Mouse (Mus musculus): ENCODE results near the gene Tfap2c. TPM values are rescaled to one million over a fixed set of nuclear protein-coding genes. Genes with fewer than 3 reads are reported as not detected.
A peak's percentile ranks its signal among the peaks of the same experiment; 100 is the strongest.

Gene Tfap2c
- polyA plus RNA-seq, 1 experiment from 2014 or later: 4.5 TPM

DNA sequence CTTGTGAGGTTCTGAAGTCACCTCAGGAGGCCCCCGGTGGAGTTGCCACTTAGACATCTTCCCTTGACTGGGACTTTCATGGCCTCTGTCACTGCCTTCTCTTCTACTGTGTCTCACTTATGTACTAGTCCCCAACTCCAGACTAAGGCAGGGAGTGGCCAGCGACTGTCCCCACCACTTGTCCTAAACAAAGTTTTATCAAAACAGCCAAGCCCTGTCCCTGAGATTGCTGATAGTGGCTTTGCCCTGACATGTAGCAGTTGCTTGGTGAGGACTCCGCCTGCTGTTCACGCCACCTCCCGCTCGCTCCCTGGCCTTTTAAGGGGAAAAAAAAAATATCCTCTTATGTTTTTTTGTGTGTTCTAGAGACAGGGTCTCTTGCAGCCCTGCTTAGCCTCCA is 35.9 kb downstream of the Tfap2c start:
- H3K36me3 ChIP-seq: no peaks in the 10 kb centered on the region
- ATAC-seq (ENCODE audit: insufficient number of reproducible peaks, insufficient read depth, low FRiP score, low TSS enrichment, low read depth): no peak
- no peaks in the 10 kb centered on the region for H3K4me1 ChIP-seq (replicated peaks)
- H3K4me2 ChIP-seq: no peak overlapping the region
- H3K27ac ChIP-seq: no peak overlapping the region
- no peaks in the 10 kb centered on the region for H3K9me3 ChIP-seq
- no peak overlapping the region for H3K9ac ChIP-seq (replicated peaks)
- 73% methylated on average over 6 of the region's 6 CpGs for WGBS
- no peak overlapping the region for H3K4me3 ChIP-seq (replicated peaks)
- no peaks in the 10 kb centered on the region; the same call in 1 of the 2 replicates for H3K27me3 ChIP-seq

DNA sequence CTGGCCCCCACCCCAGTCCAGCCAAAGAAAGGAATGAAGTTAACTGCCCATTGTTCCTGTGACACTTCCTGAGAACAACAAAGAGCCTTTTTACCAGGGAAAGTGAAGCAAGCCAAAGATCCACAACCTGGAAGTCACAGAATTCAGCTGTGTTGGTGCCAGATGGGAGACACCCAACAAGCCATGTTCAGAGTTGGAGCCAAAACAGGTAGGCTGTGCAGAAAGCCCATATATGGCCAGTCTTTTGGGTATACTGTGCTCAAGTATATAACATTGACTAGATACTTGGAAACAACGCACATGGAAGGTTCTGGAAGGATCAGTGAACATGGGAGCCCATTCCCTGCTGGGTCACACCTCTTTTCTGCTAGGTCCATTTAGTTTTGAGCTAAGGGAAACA is 39.7 kb downstream of the Tfap2c start:
- ATAC-seq (ENCODE audit: insufficient number of reproducible peaks, insufficient read depth, low FRiP score, low TSS enrichment, low read depth): no peak
- Histone ChIP-seq H3K27ac (no peak overlapping the region), H3K27me3 (no peaks in the 10 kb centered on the region; the same call in 1 of the 2 replicates), H3K9ac (replicated peaks) (no peak overlapping the region), H3K4me2 (no peak overlapping the region), H3K36me3 (no peaks in the 10 kb centered on the region), H3K9me3 (no peaks in the 10 kb centered on the region), H3K4me1 (replicated peaks) (no peaks in the 10 kb centered on the region), H3K4me3 (replicated peaks) (no peak overlapping the region)
- WGBS: 93% methylated on average over 1 of the region's 1 CpGs

DNA sequence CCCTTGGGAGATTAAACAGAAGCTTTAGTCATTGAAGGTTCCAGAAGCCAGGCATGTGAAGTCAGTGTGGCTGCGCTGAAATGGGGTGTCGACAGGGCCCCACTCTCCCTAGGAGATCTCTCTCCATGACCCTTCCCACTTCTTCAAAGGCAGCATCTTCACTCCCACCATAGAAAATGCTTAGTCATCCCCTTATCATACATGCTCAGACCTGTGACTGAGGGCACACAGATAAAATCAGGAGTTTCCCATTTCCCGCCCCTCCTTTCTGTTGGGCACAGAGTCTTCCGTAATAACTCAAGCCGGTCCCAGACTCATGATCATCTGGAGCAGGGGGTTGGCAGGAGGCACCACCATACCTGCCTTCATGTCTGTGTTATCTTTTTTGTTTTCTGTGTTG is 41.4 kb downstream of the Tfap2c start:
- Histone ChIP-seq H3K4me3 (replicated peaks) (no peak overlapping the region), H3K4me1 (replicated peaks) (peaks cover 5% of the 10 kb centered on the region; the same call in 1 of the 2 replicates), H3K9ac (replicated peaks) (no peak overlapping the region), H3K27me3 (no peaks in the 10 kb centered on the region), H3K4me2 (no peak overlapping the region), H3K27ac (no peak overlapping the region), H3K36me3 (no peaks in the 10 kb centered on the region), H3K9me3 (no peaks in the 10 kb centered on the region)
- 84% methylated on average over 5 of the region's 5 CpGs for WGBS
- ATAC-seq (ENCODE audit: insufficient number of reproducible peaks, insufficient read depth, low FRiP score, low TSS enrichment, low read depth): no peak

DNA sequence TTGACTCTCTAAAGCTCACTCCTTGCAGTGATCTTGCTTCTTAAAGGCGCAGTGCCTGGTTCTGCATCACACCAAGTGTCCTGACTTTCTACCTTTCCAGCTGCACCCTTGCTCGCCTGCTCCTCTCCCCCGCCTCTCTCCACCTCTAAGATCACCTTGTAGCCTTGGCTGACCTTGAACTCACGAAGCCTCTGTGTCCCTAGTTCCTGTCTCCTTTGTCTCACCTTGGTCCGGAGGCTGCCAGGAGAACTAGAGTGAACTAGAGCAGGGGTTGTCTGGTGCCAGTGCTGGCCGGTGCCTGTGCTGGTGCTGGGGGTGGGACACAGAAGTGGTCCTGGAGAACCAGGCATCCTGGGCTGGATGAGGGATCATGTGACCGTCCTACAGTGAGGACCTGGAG is 44.9 kb downstream of the Tfap2c start:
- Histone ChIP-seq H3K4me3 (replicated peaks) (no peak overlapping the region), H3K27ac (no peak overlapping the region), H3K27me3 (no peaks in the 10 kb centered on the region), H3K36me3 (no peaks in the 10 kb centered on the region), H3K9ac (replicated peaks) (no peak overlapping the region), H3K4me2 (no peak overlapping the region), H3K9me3 (no peaks in the 10 kb centered on the region), H3K4me1 (replicated peaks) (peaks cover 7% of the 10 kb centered on the region)
- WGBS: 87% methylated on average over 7 of the region's 7 CpGs
- no peak for ATAC-seq (ENCODE audit: insufficient number of reproducible peaks, insufficient read depth, low FRiP score, low TSS enrichment, low read depth)

DNA sequence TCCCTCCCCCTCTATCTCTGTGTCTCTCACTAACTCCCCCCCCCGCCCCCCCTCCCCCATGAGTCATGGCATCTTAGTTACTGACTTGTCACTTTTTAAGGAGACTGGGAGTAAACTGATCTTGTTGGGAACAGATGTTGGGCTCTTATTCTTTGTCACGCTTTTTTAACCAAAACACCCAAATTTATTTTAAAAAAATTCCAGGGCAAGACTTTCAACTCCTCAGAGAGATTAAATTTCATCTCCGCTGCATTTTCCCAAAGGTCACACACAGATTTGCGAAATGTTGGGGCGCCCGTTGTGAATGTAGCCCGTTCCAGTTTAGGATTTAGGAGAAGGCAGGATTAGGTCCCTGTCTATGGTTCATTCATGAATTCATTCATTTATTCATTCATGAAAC is 47.7 kb downstream of the Tfap2c start:
- Histone ChIP-seq H3K9ac (replicated peaks) (no peak overlapping the region), H3K4me2 (no peak overlapping the region), H3K27me3 (no peaks in the 10 kb centered on the region), H3K4me1 (replicated peaks) (peaks cover 7% of the 10 kb centered on the region), H3K36me3 (no peaks in the 10 kb centered on the region), H3K27ac (no peak overlapping the region), H3K9me3 (no peaks in the 10 kb centered on the region), H3K4me3 (replicated peaks) (no peak overlapping the region)
- no peak for ATAC-seq (ENCODE audit: insufficient number of reproducible peaks, insufficient read depth, low FRiP score, low TSS enrichment, low read depth)
- WGBS: 65% methylated on average over 7 of the region's 7 CpGs

DNA sequence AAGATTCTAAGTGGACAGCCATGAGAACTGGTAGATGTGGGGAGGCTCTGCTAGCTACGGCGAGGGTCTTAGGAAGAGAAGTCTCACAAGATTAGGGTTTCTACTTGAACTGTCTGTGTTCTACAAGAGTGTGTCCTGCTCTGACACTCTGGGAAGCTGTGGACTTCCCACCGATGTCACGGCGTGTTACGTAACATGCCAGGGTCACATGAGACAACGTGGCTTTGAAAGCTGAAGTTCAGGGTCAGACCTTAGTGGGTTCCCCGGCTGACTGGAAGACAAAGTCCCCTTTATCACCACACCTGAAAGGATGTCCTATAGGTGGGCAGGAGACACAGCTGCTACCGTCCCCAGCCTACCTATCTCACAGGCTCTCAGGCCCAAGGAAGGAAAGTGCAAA is 48.5 kb downstream of the Tfap2c start:
- Histone ChIP-seq H3K36me3 (no peaks in the 10 kb centered on the region), H3K4me2 (no peak overlapping the region), H3K4me1 (replicated peaks) (peaks cover 7% of the 10 kb centered on the region), H3K27me3 (no peaks in the 10 kb centered on the region), H3K9ac (replicated peaks) (no peak overlapping the region), H3K4me3 (replicated peaks) (no peak overlapping the region), H3K27ac (no peak overlapping the region), H3K9me3 (no peaks in the 10 kb centered on the region)
- no peak for ATAC-seq (ENCODE audit: insufficient number of reproducible peaks, insufficient read depth, low FRiP score, low TSS enrichment, low read depth)
- WGBS: 83% methylated on average over 9 of the region's 9 CpGs

DNA sequence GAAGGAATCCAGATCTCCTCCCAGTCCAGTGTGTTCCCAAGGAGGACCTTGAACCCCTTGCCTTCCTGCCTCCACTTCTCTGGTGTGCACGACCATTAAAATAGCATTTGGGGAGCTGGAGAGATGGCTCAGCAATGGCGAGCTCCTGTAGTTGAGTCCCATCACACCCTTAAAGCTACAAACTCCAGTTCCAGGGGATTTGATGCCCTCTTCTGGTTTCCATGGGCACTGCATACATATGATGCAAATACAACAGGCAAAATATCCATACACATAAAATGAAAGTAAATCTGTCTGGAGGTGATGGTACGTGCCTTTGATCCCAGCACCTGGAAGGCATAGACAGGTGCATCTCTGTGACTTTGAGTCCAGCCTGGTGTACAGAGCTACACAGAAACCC is 55.2 kb downstream of the Tfap2c start:
- H3K36me3 ChIP-seq: no peaks in the 10 kb centered on the region
- 91% methylated on average over 3 of the region's 3 CpGs for WGBS
- H3K4me3 ChIP-seq (replicated peaks): no peak overlapping the region
- no peak overlapping the region for H3K27ac ChIP-seq
- 0 out of 2 replicates have a peak, but pooled peaks cover 2% of the 10 kb centered on the region for H3K9me3 ChIP-seq
- no peak overlapping the region for H3K4me2 ChIP-seq
- H3K4me1 ChIP-seq (replicated peaks): peaks cover 11% of the 10 kb centered on the region
- H3K9ac ChIP-seq (replicated peaks): no peak overlapping the region
- H3K27me3 ChIP-seq: no peaks in the 10 kb centered on the region
- no peak for ATAC-seq (ENCODE audit: insufficient number of reproducible peaks, insufficient read depth, low FRiP score, low TSS enrichment, low read depth)

DNA sequence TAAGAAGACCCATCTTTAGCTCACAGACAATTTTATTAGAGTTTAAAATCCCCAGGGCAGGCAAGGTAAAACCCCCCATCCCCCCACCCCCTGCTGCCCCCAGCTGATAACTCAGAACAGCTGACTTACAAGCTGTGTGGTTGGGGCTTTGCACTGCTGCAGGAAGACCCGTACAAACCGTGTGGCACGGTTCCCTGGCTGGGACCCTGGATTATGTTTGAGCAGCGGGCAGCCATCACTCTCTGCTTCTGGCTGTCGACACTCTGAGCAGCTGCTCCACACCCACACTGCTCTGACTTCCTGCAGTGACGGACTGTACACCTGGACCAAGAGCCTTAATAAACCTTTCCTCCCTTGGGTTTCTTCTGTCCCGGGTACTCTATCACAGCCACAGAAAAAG is 56.2 kb downstream of the Tfap2c start:
- H3K27ac ChIP-seq: no peak overlapping the region
- peaks cover 11% of the 10 kb centered on the region for H3K4me1 ChIP-seq (replicated peaks)
- ATAC-seq (ENCODE audit: insufficient number of reproducible peaks, insufficient read depth, low FRiP score, low TSS enrichment, low read depth): peak; percentile 76
- no peak overlapping the region for H3K4me2 ChIP-seq
- no peak overlapping the region for H3K4me3 ChIP-seq (replicated peaks)
- no peak overlapping the region for H3K9ac ChIP-seq (replicated peaks)
- H3K9me3 ChIP-seq: 0 out of 2 replicates have a peak, but pooled peaks cover 2% of the 10 kb centered on the region
- H3K27me3 ChIP-seq: no peaks in the 10 kb centered on the region
- no peaks in the 10 kb centered on the region for H3K36me3 ChIP-seq
- WGBS: 14% methylated on average over 7 of the region's 7 CpGs

DNA sequence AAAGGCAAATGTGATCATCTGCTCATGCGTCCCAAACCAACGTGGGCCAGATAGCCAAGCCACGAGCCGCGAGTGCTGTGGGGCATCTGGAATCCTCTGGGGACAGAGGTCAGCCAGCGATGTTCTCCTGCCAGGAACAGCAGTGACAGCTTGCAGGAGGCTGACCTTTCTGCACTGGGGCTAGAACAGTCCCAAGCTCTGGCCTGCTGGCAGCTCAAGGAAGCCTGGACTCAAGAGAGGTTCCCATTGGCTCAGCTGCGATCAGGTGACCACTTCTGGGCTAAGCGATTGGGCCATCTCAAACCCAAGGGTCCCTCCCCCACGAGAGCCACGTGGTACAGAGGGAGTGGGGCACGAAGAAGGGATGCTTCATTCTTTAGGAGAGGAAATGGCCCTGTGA is 58.3 kb downstream of the Tfap2c start:
- peaks cover 3% of the 10 kb centered on the region; the same call in 1 of the 2 replicates for H3K27me3 ChIP-seq
- H3K36me3 ChIP-seq: no peaks in the 10 kb centered on the region
- 76% methylated on average over 11 of the region's 11 CpGs for WGBS
- H3K9me3 ChIP-seq: 0 out of 2 replicates have a peak, but pooled peaks cover 2% of the 10 kb centered on the region
- no peak overlapping the region for H3K9ac ChIP-seq (replicated peaks)
- no peak overlapping the region for H3K4me2 ChIP-seq
- H3K27ac ChIP-seq: no peak overlapping the region
- H3K4me3 ChIP-seq (replicated peaks): no peak overlapping the region
- ATAC-seq (ENCODE audit: insufficient number of reproducible peaks, insufficient read depth, low FRiP score, low TSS enrichment, low read depth): no peak
- peaks cover 11% of the 10 kb centered on the region for H3K4me1 ChIP-seq (replicated peaks)

Other genes starting within 250 kb of the Tfap2c start
- gene Fam210b, start 204.0 kb upstream of the Tfap2c start, polyA plus RNA-seq (2016; fragmentation: Nextera tagmentation; extraction: Ambion mirVana): 17.0 and 18.8 TPM in 2 replicates
- gene Aurka, start 179.1 kb upstream of the Tfap2c start, polyA plus RNA-seq (2016; fragmentation: Nextera tagmentation; extraction: Ambion mirVana): 155 and 160 TPM in 2 replicates
- gene Cstf1, start 178.9 kb upstream of the Tfap2c start, polyA plus RNA-seq (2016; fragmentation: Nextera tagmentation; extraction: Ambion mirVana): 48.8 and 52.4 TPM in 2 replicates
- 0.24 and 0.31 TPM in 2 replicates for gene Cass4, start 155.8 kb upstream of the Tfap2c start, polyA plus RNA-seq (2016; fragmentation: Nextera tagmentation; extraction: Ambion mirVana)
- gene Rtf2, start 109.0 kb upstream of the Tfap2c start, polyA plus RNA-seq (2016; fragmentation: Nextera tagmentation; extraction: Ambion mirVana): 67.7 and 69.1 TPM in 2 replicates
- 1.9 and 2.4 TPM in 2 replicates for gene Gcnt7, start 91.0 kb upstream of the Tfap2c start, polyA plus RNA-seq (2016; fragmentation: Nextera tagmentation; extraction: Ambion mirVana)
- not detected in 2 replicates for gene Fam209, start 77.1 kb upstream of the Tfap2c start, polyA plus RNA-seq (2016; fragmentation: Nextera tagmentation; extraction: Ambion mirVana)